Mouse (Mus musculus) liver, embryonic 14.5 days (tissue): ENCODE results near the gene Cys1. TPM values are rescaled to one million over a fixed set of nuclear protein-coding genes. Genes with fewer than 3 reads are reported as not detected.

Experiments used
- ATAC-seq: fragments of 200-750 bp; cut with Nextera tagmentation; 2 replicates; pipeline ENCODE4 v1.8.0; 2017; ENCODE audit warnings: moderate number of reproducible peaks, mild to moderate bottlenecking, moderate library complexity; ENCODE audit not compliant: insufficient read depth
- DNase-seq, 3 experiments: peaks; one replicate each; pipeline ENCODE4 v3.0.0-alpha.2; 2012 to 2013; ENCODE audit warnings: low read depth in 3 of 3, low spot score in 3 of 3
- H3K27ac ChIP-seq: fragments of 300-500 bp; sonication (generic); 2 replicates; pipeline ENCODE4 v1.5.1; 2014; ENCODE audit warnings: moderate library complexity, mild to moderate bottlenecking, control low read depth, inconsistent platforms
- H3K27me3 ChIP-seq: fragments of 300-500 bp; sonication (generic); 2 replicates; pipeline ENCODE4 v1.6.1; 2014; ENCODE audit warnings: mild to moderate bottlenecking, low read length, moderate library complexity; ENCODE audit not compliant: control insufficient read depth, insufficient read depth
- H3K36me3 ChIP-seq: fragments of 300-500 bp; sonication (generic); replicated peaks from 2 replicates; pipeline ENCODE4 v1.6.1; 2014; ENCODE audit warnings: low read depth; ENCODE audit not compliant: control insufficient read depth, insufficient read depth
- H3K4me1 ChIP-seq, 2 experiments: fragments of 200-500 bp in 1 of 2; fragments of 300-500 bp in 1 of 2; sonication (generic) in 1 of 2; replicated peaks; 2 replicates each; pipeline ENCODE4 v1.6.1; 2012 to 2014; ENCODE audit warnings: antibody characterized with exemption in 1 of 2, inconsistent platforms in 1 of 2, low read length in 1 of 2; ENCODE audit not compliant: control insufficient read depth in 2 of 2, insufficient read depth in 2 of 2
- H3K4me2 ChIP-seq: fragments of 300-500 bp; sonication (generic); 2 replicates; pipeline ENCODE4 v1.6.1; 2014; ENCODE audit warnings: low read depth, mild to moderate bottlenecking, control low read depth, moderate library complexity
- H3K4me3 ChIP-seq, 2 experiments: fragments of 200-500 bp in 1 of 2; fragments of 300-500 bp in 1 of 2; sonication (generic) in 1 of 2; 2 replicates each; pipeline ENCODE4 v1.5.1; 2012 to 2014; ENCODE audit warnings: low read depth in 2 of 2, low read length in 2 of 2, mild to moderate bottlenecking in 2 of 2, control low read depth in 1 of 2, inconsistent platforms in 1 of 2, moderate library complexity in 1 of 2; ENCODE audit not compliant: insufficient read depth in 1 of 2
- H3K9ac ChIP-seq: fragments of 300-500 bp; sonication (generic); replicated peaks from 2 replicates; pipeline ENCODE4 v1.6.1; 2014; ENCODE audit warnings: mild to moderate bottlenecking, control low read depth, moderate library complexity
- H3K9me3 ChIP-seq: fragments of 300-500 bp; sonication (generic); 2 replicates; pipeline ENCODE4 v1.6.1; 2016; ENCODE audit warnings: low read length, mixed read lengths; ENCODE audit not compliant: control insufficient read depth
- CTCF ChIP-seq: IDR thresholded peaks from 2 replicates; pipeline ENCODE4 v1.5.1; 2016; ENCODE audit warnings: antibody characterized with exemption, low read depth, control low read depth
- EP300 ChIP-seq: IDR thresholded peaks from 2 replicates; pipeline ENCODE4 v1.6.1; 2016; ENCODE audit warnings: antibody characterized with exemption, low read depth
- WGBS: fragments of 180-500 bp; shearing (Covaris S2); extraction: QIAGEN DNeasy Blood & Tissue Kit; methylation state at CpG from one replicate; pipeline ENCODE4 v1.1.7; 2014; ENCODE audit not compliant: insufficient replicate concordance; 5-methylcytosine and 5-hydroxymethylcytosine counted together
- polyA plus RNA-seq, 2 experiments: library from polyadenylated mRNA; depleted of rRNA in 1 of 2; stranded (reverse) in 1 of 2; unstranded in 1 of 2; fragments of >200 nt; fragmentation: Nextera tagmentation in 1 of 2; extraction: Ambion mirVana in 1 of 2; gene quantifications; 2 replicates each; pipeline versions ENCODE4 v1.2.1 to v1.2.3; 2012 to 2014

Gene Cys1
- polyA plus RNA-seq, 2 experiments: 0.28 to 0.74 TPM

DNA sequence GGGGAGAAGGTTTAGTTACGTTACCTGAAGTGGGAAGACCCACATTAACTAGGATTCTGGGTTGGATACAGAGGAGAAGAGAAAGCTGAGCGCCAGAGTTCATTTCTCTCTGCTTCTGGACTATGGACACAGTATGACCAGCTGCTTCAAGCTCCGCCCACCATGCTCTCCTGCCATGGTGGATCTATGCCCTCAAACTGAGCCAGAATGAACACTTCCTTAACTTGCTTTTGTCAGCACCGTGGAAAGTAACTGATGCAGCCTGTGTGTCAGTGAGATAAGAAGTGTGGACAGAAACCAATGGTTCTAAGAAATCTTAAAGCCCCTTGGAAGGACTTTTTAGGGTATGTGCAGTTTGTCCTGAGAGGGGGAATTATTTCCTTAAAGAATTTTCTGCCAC is 22.6 kb downstream of the Cys1 start:
- DNase-seq (no peak), ATAC-seq (peak; percentile 47; the same call in 1 of the 2 replicates)
- Histone ChIP-seq H3K36me3 (peaks cover 83% of the 10 kb centered on the region), H3K4me1 (peaks cover 13 to 19% of the 10 kb centered on the region in 2 experiments), H3K4me3 (no peak overlapping the region), H3K4me2 (peak overlapping the region; percentile 20; the same call in 1 of the 2 replicates), H3K9me3 (no peaks in the 10 kb centered on the region), H3K27ac (no peak overlapping the region), H3K9ac (no peak overlapping the region), H3K27me3 (no peaks in the 10 kb centered on the region)
- TF ChIP-seq EP300 (0 out of 2 replicates have a peak, but pooled peaks have one; percentile 21), CTCF (no peak)
- 53% methylated on average over 4 of the region's 4 CpGs for WGBS

DNA sequence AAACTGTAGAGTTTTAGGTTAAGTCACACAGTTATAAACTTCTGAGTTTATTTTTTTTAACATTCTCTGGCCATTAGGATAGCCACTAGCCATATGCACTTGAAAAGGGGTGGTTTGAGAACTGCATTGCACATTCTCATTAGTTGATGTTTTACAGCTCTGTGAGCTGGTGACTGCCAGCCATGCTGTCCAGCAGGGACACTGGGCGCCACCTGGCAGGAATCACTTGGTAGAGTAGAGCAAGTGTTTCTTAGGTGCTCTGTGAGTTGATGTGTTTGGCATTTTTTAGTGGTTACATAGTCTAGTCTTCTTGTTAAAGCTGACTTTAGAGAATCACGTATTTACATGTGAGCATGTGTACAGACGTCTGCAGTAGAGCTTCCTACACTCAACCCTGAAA is 25.2 kb downstream of the Cys1 start:
- Histone ChIP-seq H3K36me3 (peaks cover 77% of the 10 kb centered on the region), H3K9me3 (no peaks in the 10 kb centered on the region), H3K4me2 (peak overlapping the region; percentile 2; the same call in 1 of the 2 replicates), H3K27ac (no peak overlapping the region), H3K27me3 (no peaks in the 10 kb centered on the region), H3K9ac (peak overlapping the region; percentile 27; the same call in 1 of the 2 replicates), H3K4me3 (no peak overlapping the region), H3K4me1 (peaks cover 22 to 40% of the 10 kb centered on the region in 2 experiments)
- TF ChIP-seq CTCF: no peak
- no peak for TF ChIP-seq EP300
- WGBS: 83% methylated on average over 3 of the region's 3 CpGs
- ATAC-seq (no peak), DNase-seq (no peak)

DNA sequence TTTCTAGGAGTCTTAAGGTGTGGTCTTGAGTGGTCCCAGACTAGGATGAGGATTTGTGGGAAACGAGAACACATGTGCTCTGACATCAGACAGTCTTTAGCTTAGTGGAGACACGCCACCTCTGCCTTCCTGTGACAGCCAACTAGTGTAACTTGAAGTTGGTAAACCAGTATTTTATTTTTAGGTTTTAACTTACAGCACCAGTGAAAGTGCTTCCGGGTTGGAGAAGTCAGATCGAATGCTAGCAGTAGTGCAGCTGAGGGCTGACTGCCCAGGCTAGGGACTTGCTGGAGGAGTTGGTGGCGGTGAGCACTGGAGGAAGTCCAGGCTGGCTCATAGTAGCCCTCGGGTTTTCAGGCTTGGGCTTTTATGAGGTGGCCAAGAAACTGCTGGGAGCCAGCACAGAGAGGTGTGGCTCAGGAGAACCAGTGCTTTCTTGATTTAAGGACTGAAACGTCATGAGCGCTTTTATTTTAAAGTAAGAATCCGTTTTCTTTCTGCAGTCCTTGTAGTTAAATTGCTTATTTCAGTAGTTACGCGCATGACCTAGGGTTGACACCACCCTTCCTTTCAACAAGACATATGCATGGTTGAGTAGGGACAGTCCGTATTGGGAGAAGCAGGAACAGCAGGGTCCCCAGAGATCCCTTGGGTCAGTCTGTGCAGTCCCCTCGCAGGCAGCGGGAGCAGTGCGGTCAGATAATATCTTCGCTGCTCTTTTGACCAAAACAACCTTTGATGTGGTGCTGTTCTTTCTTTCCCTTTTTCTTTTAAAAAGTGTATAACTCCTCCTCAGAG is 27.3 kb downstream of the Cys1 start:
- peaks cover 59% of the 10 kb centered on the region for H3K36me3 ChIP-seq
- H3K27me3 ChIP-seq: no peaks in the 10 kb centered on the region
- peaks cover 31 to 54% of the 10 kb centered on the region in 2 experiments for H3K4me1 ChIP-seq
- H3K27ac ChIP-seq: no peak overlapping the region
- H3K9me3 ChIP-seq: no peaks in the 10 kb centered on the region
- no peak overlapping the region for H3K4me3 ChIP-seq
- DNase-seq (no peak), ATAC-seq (no peak)
- H3K9ac ChIP-seq: no peak overlapping the region
- TF ChIP-seq EP300 (no peak), CTCF (no peak)
- WGBS: 87% methylated on average over 16 of the region's 16 CpGs
- H3K4me2 ChIP-seq: no peak overlapping the region

DNA sequence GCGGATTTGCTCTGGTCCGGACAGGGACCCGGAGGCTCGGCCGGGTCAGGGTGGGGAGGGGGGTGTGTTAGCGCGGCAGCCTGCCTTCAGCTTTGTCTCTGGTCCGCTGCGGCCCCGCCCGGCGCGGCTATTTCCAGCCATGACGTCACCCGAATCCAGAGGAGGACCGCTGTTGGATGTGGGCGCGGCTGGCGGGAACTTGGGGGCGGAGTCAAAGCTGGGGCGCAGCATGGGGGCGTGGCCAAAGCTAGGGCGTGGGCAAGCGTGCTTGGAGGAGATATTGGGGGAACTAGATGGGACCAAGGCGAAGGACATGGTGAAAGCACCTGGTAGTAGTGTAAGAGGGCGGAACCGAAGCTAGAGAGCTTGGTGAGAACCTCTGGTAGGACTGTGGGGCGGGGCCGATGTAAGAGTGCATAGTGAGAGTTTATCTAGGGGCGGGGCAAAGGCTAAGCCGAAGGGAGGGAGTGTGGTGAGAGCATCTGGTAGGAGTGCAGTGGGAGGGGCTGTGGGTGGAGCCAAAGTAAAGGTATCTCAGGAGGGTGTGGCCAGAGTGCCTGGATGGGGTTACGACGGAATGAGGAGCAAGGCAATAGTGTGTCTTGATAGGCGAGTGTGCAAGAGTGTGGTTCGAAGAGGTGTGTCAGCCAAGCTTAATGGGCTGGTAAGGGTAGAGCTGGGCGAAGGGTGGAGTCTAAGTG is 29.8 kb downstream of the Cys1 start:
- peak overlapping the region; percentile 95 for H3K9ac ChIP-seq
- DNase-seq: peak; percentile 95 to 99 (median 97)
- peaks cover 30 to 59% of the 10 kb centered on the region in 2 experiments for H3K4me1 ChIP-seq
- H3K4me3 ChIP-seq: peak overlapping the region; percentile 91 to 92
- TF ChIP-seq CTCF (no peak), EP300 (peak; percentile 27; the same call in 1 of the 2 replicates)
- H3K9me3 ChIP-seq: no peaks in the 10 kb centered on the region
- H3K27me3 ChIP-seq: no peaks in the 10 kb centered on the region
- peaks cover 35% of the 10 kb centered on the region for H3K36me3 ChIP-seq
- peak overlapping the region; percentile 93 for H3K27ac ChIP-seq
- H3K4me2 ChIP-seq: peak overlapping the region; percentile 70
- ATAC-seq: peak; percentile 86
- under 1% methylated on average over 35 of the region's 36 CpGs for WGBS

DNA sequence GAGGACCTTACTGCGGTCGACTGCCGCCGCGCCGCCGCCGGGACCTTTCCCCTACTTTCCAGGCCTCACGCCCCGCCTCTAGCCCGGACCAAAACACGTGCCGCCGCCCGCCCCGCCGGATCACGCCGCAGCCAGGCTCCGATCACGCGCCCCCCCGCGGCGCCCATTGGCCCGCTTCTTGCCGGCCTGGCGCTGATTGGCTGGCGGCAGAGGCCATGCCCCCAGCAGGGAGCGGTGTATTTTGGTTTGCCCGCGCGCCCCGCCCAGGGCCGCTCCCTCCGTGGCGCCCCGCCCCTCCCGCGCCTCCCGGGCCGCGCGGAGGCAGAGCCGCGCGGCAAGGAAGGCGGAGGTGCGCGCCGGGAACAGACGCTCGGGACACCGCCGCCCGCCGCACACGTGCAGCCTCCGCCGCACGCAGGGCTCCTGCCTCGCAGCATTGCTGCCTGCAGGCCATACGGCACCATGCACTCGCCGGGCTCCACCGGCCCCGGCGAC is 30.5 kb downstream of the Cys1 start, which contains the start of gene Klf11:
TSS of gene Klf11 (plus strand) at position 212 of the 495 bp plus-strand sequence.
- H3K4me2 ChIP-seq: peak within 1 kb of the TSS; percentile 97
- no peaks in the 10 kb centered on the region for H3K9me3 ChIP-seq
- peaks cover 29% of the 10 kb centered on the region for H3K36me3 ChIP-seq
- DNase-seq: peak; percentile 90 to 94 (median 93)
- H3K4me3 ChIP-seq: peak within 1 kb of the TSS; percentile 91 to 92
- H3K27ac ChIP-seq: peak within 1 kb of the TSS; percentile 93
- ATAC-seq: peak; percentile 78
- peak; percentile 48; the same call in 1 of the 2 replicates for TF ChIP-seq EP300
- peak; percentile 9; the same call in 1 of the 2 replicates for TF ChIP-seq CTCF
- H3K4me1 ChIP-seq: peaks cover 34 to 64% of the 10 kb centered on the region in 2 experiments
- WGBS: under 1% methylated on average over 66 of the region's 68 CpGs
- H3K27me3 ChIP-seq: no peaks in the 10 kb centered on the region
- peak within 1 kb of the TSS; percentile 95 for H3K9ac ChIP-seq
